Mouse (Mus musculus) lung, embryonic 16.5 days (tissue): Measurements from ENCODE around the gene Rundc3a. TPM values are rescaled to one million over a fixed set of nuclear protein-coding genes. Genes with fewer than 3 reads are reported as not detected.
A peak's percentile ranks its signal among the peaks of the same experiment; 100 is the strongest.

Source experiments
- ATAC-seq: fragments of 200-750 bp; cut with Nextera tagmentation; 2 replicates; pipeline ENCODE4 v1.8.0; 2017; ENCODE audit warnings: low read depth, mild to moderate bottlenecking, moderate library complexity
- H3K27ac ChIP-seq: fragments of 300-500 bp; sonication (generic); 2 replicates; pipeline ENCODE4 v1.5.1; 2014; ENCODE audit warnings: mild to moderate bottlenecking, control low read depth, low read length
- H3K27me3 ChIP-seq: fragments of 300-500 bp; sonication (generic); 2 replicates; pipeline ENCODE4 v1.6.1; 2014; ENCODE audit warnings: low read depth, low read length, mixed read lengths; ENCODE audit not compliant: control insufficient read depth, insufficient read depth
- H3K36me3 ChIP-seq: fragments of 300-500 bp; sonication (generic); 2 replicates; pipeline ENCODE4 v1.6.1; 2014; ENCODE audit warnings: low read length; ENCODE audit not compliant: control insufficient read depth, insufficient read depth
- H3K4me1 ChIP-seq: fragments of 300-500 bp; sonication (generic); replicated peaks from 2 replicates; pipeline ENCODE4 v1.6.1; 2014; ENCODE audit warnings: low read length, mixed read lengths; ENCODE audit not compliant: control insufficient read depth, insufficient read depth
- H3K4me2 ChIP-seq: fragments of 300-500 bp; sonication (generic); 2 replicates; pipeline ENCODE4 v1.6.1; 2014; ENCODE audit warnings: low read depth, low read length, control low read depth
- H3K4me3 ChIP-seq: fragments of 300-500 bp; sonication (generic); 2 replicates; pipeline ENCODE4 v1.5.1; 2014; ENCODE audit warnings: mild to moderate bottlenecking, low read length, control low read depth
- H3K9ac ChIP-seq: fragments of 300-500 bp; sonication (generic); 2 replicates; pipeline ENCODE4 v1.6.1; 2014; ENCODE audit warnings: low read length, control low read depth
- H3K9me3 ChIP-seq: fragments of 300-500 bp; sonication (generic); 2 replicates; pipeline ENCODE4 v1.6.1; 2016; ENCODE audit warnings: low read length; ENCODE audit not compliant: control insufficient read depth
- WGBS: fragments of 180-500 bp; shearing (Covaris S2); extraction: QIAGEN DNeasy Blood & Tissue Kit; methylation state at CpG from one replicate; pipeline ENCODE4 v1.1.7; 2014; 5-methylcytosine and 5-hydroxymethylcytosine counted together
- microRNA-seq: library from miRNA; unstranded; fragments of <30 nt; microRNA quantifications from one replicate; pipeline ENCODE4, GENCODE M21; 2016
- polyA plus RNA-seq: library from polyadenylated mRNA; unstranded; fragments of >200 nt; fragmentation: Nextera tagmentation; extraction: Ambion mirVana; gene quantifications from 2 replicates; pipeline ENCODE4 v1.2.1, GENCODE M21; 2015

The Rundc3a gene
- polyA plus RNA-seq, 1 experiment from 2014 or later: 1.8 TPM

DNA sequence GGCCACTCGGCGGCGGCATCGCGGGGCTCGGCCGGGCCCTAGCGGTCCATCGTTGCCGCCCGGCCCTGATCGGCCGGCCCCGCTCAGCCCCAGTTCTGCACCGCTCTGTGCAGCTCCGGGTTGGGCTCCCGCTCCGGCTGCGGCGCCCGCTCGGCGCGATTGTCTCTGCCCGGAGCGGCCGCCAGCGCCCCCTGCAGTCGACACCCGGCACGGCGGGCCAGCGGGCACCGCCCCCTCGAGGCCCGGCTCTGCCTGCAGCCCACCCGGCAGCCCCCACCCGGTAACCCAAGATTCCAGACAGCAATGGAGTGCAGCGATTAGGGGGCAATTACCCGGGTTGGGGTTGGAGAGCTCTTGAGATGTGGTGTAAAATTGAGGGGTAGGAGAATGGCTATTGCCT, 54.3 kb downstream of the Rundc3a start, which contains the start of gene Fam171a2:
TSS of gene Fam171a2 (minus strand) at position 186 of the 400 bp plus-strand sequence.
- peak; percentile 73 for ATAC-seq
- H3K27ac ChIP-seq: peak within 1 kb of the TSS; percentile 89
- peaks cover 5% of the 10 kb centered on the region for H3K36me3 ChIP-seq
- H3K27me3 ChIP-seq: no peaks in the 10 kb centered on the region
- WGBS: under 1% methylated on average over 40 of the region's 40 CpGs
- peaks cover 42% of the 10 kb centered on the region for H3K4me1 ChIP-seq
- peak within 1 kb of the TSS; percentile 88 for H3K4me3 ChIP-seq
- H3K9me3 ChIP-seq: no peaks in the 10 kb centered on the region
- H3K4me2 ChIP-seq: peak within 1 kb of the TSS; percentile 83
- peak within 1 kb of the TSS; percentile 98 for H3K9ac ChIP-seq

DNA sequence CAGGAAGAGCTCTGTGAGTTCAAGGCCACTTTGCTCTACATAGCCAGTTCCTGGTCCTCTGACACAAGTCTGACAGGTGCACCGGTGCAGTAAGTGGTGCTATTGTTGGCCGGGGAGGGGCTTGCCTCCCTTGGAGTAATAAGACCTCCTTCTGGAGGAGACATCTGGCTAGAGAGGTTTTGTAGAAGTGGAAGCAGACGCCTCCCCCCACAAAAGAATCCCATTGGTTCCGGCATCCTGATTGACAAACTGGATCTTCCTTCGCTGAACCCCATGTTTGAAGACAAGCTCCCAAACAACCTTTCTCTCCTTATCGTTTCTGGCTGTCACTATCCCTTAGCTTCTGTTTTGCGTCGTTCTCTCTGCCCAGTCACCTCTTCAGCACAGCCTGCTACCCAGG, 55.1 kb downstream of the Rundc3a start:
- Histone ChIP-seq H3K27ac (no peak overlapping the region), H3K4me1 (peaks cover 45% of the 10 kb centered on the region)
- no peak for ATAC-seq

DNA sequence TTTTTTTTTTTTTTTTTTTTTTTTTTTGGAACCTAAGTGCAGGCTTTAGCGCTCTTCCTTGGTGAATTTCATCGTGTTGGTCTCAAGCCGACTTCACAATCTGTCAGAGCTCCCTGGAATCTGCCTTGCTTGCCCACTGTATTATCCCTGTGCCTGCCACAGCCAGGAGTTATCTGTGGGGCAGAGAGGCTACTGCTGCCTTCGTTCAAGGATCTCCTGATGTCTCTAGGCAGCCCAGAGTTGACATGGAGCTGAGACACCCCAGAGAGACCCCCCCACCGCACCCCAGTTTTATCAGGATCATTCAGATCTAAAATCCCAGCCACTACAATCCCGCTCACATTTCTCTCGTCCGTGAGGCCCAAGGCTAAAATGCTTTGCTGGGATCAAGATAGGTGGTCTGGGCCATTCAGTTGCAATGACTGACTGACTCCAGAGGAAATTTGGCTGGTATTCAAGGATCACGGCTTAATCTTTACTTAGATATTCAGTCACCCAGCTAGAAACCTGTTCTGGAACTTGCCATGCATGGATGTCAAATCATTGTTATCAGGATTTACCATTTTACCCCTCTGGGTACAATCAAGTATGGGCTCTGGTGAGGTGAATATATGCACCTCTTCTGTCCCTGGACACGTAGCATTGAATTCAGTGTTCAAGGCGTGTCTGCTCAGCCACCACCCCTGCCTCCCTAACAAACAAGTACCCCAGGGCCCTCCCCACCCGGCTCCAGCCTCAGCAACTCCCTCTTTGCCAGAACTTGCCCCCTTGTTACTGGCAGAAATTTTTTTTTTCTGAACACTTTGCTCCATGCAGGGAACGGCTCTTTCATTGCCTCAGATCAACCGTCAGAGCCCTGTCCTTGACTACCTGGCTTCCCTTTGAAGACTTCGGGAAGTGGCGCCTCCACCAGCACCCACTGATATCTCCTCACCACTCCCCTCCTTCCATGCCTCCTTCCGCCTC, 56.1 kb downstream of the Rundc3a start:
- no peaks in the 10 kb centered on the region for H3K9me3 ChIP-seq
- peaks cover 42% of the 10 kb centered on the region for H3K4me1 ChIP-seq
- no peak for ATAC-seq
- no peak overlapping the region for H3K4me2 ChIP-seq
- no peak overlapping the region for H3K4me3 ChIP-seq
- H3K9ac ChIP-seq: no peak overlapping the region
- H3K36me3 ChIP-seq: no peaks in the 10 kb centered on the region
- 34% methylated on average over 17 of the region's 17 CpGs for WGBS
- no peak overlapping the region for H3K27ac ChIP-seq
- no peaks in the 10 kb centered on the region for H3K27me3 ChIP-seq

More for the DNA sequence above, 55.1 kb downstream of the Rundc3a start:
- no peaks in the 10 kb centered on the region for H3K9me3 ChIP-seq
- H3K4me2 ChIP-seq: no peak overlapping the region
- peaks cover 2% of the 10 kb centered on the region for H3K36me3 ChIP-seq
- WGBS: 18% methylated on average over 8 of the region's 8 CpGs
- no peak overlapping the region for H3K9ac ChIP-seq
- no peak overlapping the region for H3K4me3 ChIP-seq
- no peaks in the 10 kb centered on the region for H3K27me3 ChIP-seq

Small RNA genes lying within 50 kb of the gene (microRNA-seq; reads per million reads assigned to microRNA genes)
- gene Mir6930: 0.59 reads per million

Other genes starting within 250 kb of the Rundc3a start
- gene Nags, start 247.9 kb upstream of the Rundc3a start, polyA plus RNA-seq: 0.73 and 1.5 TPM in 2 replicates
- gene Tmem101, start 237.0 kb upstream of the Rundc3a start, polyA plus RNA-seq: 33.3 and 34.8 TPM in 2 replicates
- 108 and 130 TPM in 2 replicates for gene Lsm12, start 208.1 kb upstream of the Rundc3a start, polyA plus RNA-seq
- 28.3 and 28.6 TPM in 2 replicates for gene G6pc3, start 203.8 kb upstream of the Rundc3a start, polyA plus RNA-seq
- gene Hdac5, start 163.2 kb upstream of the Rundc3a start, polyA plus RNA-seq: 70.1 and 80.4 TPM in 2 replicates
- 18.7 and 19.4 TPM in 2 replicates for gene BC030867, start 144.5 kb upstream of the Rundc3a start, polyA plus RNA-seq
- gene Asb16, start 124.7 kb upstream of the Rundc3a start, polyA plus RNA-seq: 0.05 and 0.08 TPM in 2 replicates
- gene Tmub2, start 108.5 kb upstream of the Rundc3a start, polyA plus RNA-seq: 52.8 and 60.2 TPM in 2 replicates
- 11.1 and 11.6 TPM in 2 replicates for gene Atxn7l3, start 96.8 kb upstream of the Rundc3a start, polyA plus RNA-seq
- gene Ubtf, start 73.7 kb upstream of the Rundc3a start, polyA plus RNA-seq: 69.6 and 73.0 TPM in 2 replicates
- gene Slc4a1, start 27.2 kb upstream of the Rundc3a start, polyA plus RNA-seq: 8.9 and 18.2 TPM in 2 replicates
- gene Slc25a39, start 14.5 kb downstream of the Rundc3a start, polyA plus RNA-seq: 234 and 252 TPM in 2 replicates
- gene Grn, start 36.9 kb downstream of the Rundc3a start, polyA plus RNA-seq: 195 and 201 TPM in 2 replicates
- gene Fam171a2, start 54.3 kb downstream of the Rundc3a start, polyA plus RNA-seq: 2.9 and 3.9 TPM in 2 replicates
- gene Itga2b, start 76.7 kb downstream of the Rundc3a start, polyA plus RNA-seq: 12.1 TPM in 2 replicates
- 47.1 and 48.6 TPM in 2 replicates for gene Gpatch8, start 163.0 kb downstream of the Rundc3a start, polyA plus RNA-seq
- gene Gm11627, start 186.1 kb downstream of the Rundc3a start, polyA plus RNA-seq: 18.4 and 23.2 TPM in 2 replicates
- gene Fzd2, start 211.0 kb downstream of the Rundc3a start, polyA plus RNA-seq: 25.9 and 27.8 TPM in 2 replicates